Mouse (Mus musculus) limb, embryonic 15.5 days (tissue): ENCODE measurements around the gene Igfbp6. TPM values are rescaled to one million over a fixed set of nuclear protein-coding genes. Genes with fewer than 3 reads are reported as not detected.
A peak's percentile ranks its signal among the peaks of the same experiment; 100 is the strongest.

Experiments
- ATAC-seq: fragments of 200-750 bp; cut with Nextera tagmentation; 2 replicates; pipeline ENCODE4 v1.8.0; 2017; ENCODE audit warnings: low read depth, moderate TSS enrichment; ENCODE audit not compliant: insufficient number of reproducible peaks, low FRiP score, low TSS enrichment
- H3K27ac ChIP-seq: fragments of 300-500 bp; sonication (generic); 2 replicates; pipeline ENCODE4 v1.5.1; 2015; ENCODE audit warnings: moderate library complexity, mild to moderate bottlenecking, inconsistent platforms
- H3K27me3 ChIP-seq: fragments of 300-500 bp; sonication (generic); 2 replicates; pipeline ENCODE4 v1.6.1; 2015; ENCODE audit warnings: inconsistent platforms
- H3K36me3 ChIP-seq: fragments of 300-500 bp; sonication (generic); 2 replicates; pipeline ENCODE4 v1.6.1; 2015; ENCODE audit warnings: inconsistent platforms
- H3K4me1 ChIP-seq: fragments of 300-500 bp; sonication (generic); 2 replicates; pipeline ENCODE4 v1.6.1; 2015; ENCODE audit warnings: inconsistent platforms
- H3K4me2 ChIP-seq: fragments of 300-500 bp; sonication (generic); 2 replicates; pipeline ENCODE4 v1.6.1; 2015; ENCODE audit warnings: mild to moderate bottlenecking, inconsistent platforms
- H3K4me3 ChIP-seq: fragments of 300-500 bp; sonication (generic); 2 replicates; pipeline ENCODE4 v1.5.1; 2015; ENCODE audit warnings: mild to moderate bottlenecking, inconsistent platforms
- H3K9ac ChIP-seq: fragments of 300-500 bp; sonication (generic); 2 replicates; pipeline ENCODE4 v1.6.1; 2015; ENCODE audit warnings: inconsistent platforms
- H3K9me3 ChIP-seq: fragments of 300-500 bp; sonication (generic); 2 replicates; pipeline ENCODE4 v1.6.1; 2016; ENCODE audit warnings: inconsistent platforms
- WGBS: fragments of 180-500 bp; shearing (Covaris S2); methylation state at CpG from one replicate; pipeline ENCODE4 v1.1.7; 2015; 5-methylcytosine and 5-hydroxymethylcytosine counted together
- polyA plus RNA-seq: library from polyadenylated mRNA; unstranded; fragments of >200 nt; fragmentation: Nextera tagmentation; extraction: Ambion mirVana; gene quantifications from 2 replicates; pipeline ENCODE4 v1.2.1, GENCODE M21; 2015

The Igfbp6 gene
- 17.5 and 24.6 TPM in 2 replicates for polyA plus RNA-seq

DNA sequence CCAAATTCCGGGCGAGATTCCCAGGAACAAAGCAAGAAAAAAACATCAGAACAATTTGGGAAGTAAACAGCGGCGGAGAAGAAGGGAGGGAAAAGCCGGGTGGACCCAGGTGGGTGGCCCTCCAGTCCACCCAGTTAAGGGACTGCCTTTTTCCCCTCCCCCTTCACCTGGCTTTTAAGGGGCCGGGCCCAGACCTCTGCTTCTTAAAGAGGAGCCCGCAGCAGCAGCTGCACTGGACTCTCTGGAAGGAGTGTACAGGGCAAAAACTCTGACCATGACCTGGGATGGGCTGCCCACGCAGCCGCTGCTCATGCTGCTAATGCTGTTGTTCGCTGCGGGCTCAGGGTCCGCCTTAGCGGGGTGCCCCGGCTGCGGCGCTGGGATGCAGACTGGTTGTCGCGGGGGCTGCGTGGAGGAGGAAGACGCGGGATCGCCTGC lies at the start of gene Igfbp6:
Igfbp6 (plus strand) TSS at position 89 of the 438 bp plus-strand sequence.
- Histone ChIP-seq H3K27me3 (peaks cover 23% of the 10 kb centered on the region), H3K27ac (peak within 1 kb of the TSS; percentile 14; the same call in 1 of the 2 replicates), H3K4me1 (peaks cover 29% of the 10 kb centered on the region), H3K4me2 (peak within 1 kb of the TSS; percentile 43), H3K4me3 (peak within 1 kb of the TSS; percentile 30), H3K9ac (0 out of 2 replicates have a peak within 1 kb of the TSS, but pooled peaks have one; percentile 2), H3K9me3 (no peaks in the 10 kb centered on the region), H3K36me3 (no peaks in the 10 kb centered on the region)
- WGBS, result 7% methylated on average over 22 of the region's 22 CpGs
- ATAC-seq, result peak; percentile 22; the same call in 1 of the 2 replicates

- peaks cover 30% of the 10 kb centered on the region for H3K4me1 ChIP-seq
Observed at GRCm38 (mm10) chr15:102094988-102095387, 49.2 kb upstream of the Igfbp6 start.

DNA sequence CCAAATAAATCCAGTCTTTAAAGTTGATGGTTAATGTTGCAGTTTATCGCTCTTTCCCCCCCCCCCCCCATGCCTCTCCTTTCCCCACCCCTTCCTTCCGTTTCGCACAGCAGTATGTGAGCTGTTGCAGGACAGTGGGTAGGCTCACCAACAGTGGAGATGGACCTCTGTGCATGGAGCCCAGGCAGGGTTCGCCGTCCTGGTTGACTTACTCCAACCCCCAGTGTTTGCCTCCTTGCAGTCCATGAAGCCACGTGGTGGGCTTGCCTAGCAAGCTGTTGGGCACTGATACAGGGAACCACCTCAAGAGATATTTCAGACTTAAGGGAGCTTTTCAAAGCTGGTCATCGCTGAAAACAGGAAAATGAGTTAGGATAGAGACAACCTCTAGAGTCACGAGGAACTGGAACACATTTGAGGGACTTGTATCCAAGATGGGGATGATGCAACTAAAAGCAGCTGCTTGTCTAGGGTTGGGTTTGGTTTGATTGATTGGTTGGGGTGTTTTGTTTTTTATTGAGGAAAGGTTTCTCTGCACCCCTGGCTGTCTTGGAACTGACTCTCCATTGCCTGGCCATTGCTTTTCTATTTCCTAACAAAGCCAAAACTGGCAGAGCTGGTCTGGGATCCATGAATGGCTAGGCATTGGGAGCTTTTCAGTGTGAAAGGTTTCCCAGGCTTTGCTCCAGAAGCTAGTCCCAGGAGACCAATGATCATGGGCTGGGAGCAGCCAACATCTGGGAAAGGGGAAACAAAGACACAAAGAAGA lies 46.8 kb upstream of the Igfbp6 start:
- peaks cover 51% of the 10 kb centered on the region for H3K36me3 ChIP-seq
- H3K27ac ChIP-seq, result peak overlapping the region; percentile 99
- peaks cover 48% of the 10 kb centered on the region for H3K4me1 ChIP-seq
- H3K9me3 ChIP-seq, result no peaks in the 10 kb centered on the region
- H3K4me2 ChIP-seq, result no peak overlapping the region
- no peak for ATAC-seq
- H3K27me3 ChIP-seq, result no peaks in the 10 kb centered on the region
- no peak overlapping the region for H3K4me3 ChIP-seq
- H3K9ac ChIP-seq, result no peak overlapping the region
- 74% methylated on average over 8 of the region's 8 CpGs for WGBS

More at GRCm38 (mm10) chr15:102094988-102095387, 49.2 kb upstream of the Igfbp6 start:
- Histone ChIP-seq H3K4me2 (no peak overlapping the region), H3K27me3 (no peaks in the 10 kb centered on the region), H3K4me3 (no peak overlapping the region), H3K9ac (no peak overlapping the region), H3K9me3 (no peaks in the 10 kb centered on the region), H3K36me3 (peaks cover 74% of the 10 kb centered on the region), H3K27ac (no peak overlapping the region)
- ATAC-seq, result no peak
- WGBS, result 85% methylated on average over 16 of the region's 16 CpGs

- H3K4me3 ChIP-seq, result peak overlapping the region; percentile 57
- H3K9me3 ChIP-seq, result no peaks in the 10 kb centered on the region
- peak overlapping the region; percentile 99 for H3K27ac ChIP-seq
- 22% methylated on average over 5 of the region's 5 CpGs for WGBS
- no peaks in the 10 kb centered on the region for H3K27me3 ChIP-seq
- no peak for ATAC-seq
- 0 out of 2 replicates have a peak overlapping the region, but pooled peaks have one; percentile 23 for H3K9ac ChIP-seq
- peaks cover 43% of the 10 kb centered on the region for H3K36me3 ChIP-seq
- H3K4me2 ChIP-seq, result peak overlapping the region; percentile 67
- peaks cover 56% of the 10 kb centered on the region for H3K4me1 ChIP-seq
Observed at GRCm38 (mm10) chr15:102097991-102098555, 46.1 kb upstream of the Igfbp6 start.

GRCm38 (mm10) chr15:102099260-102099659 lies 44.9 kb upstream of the Igfbp6 start:
- Histone ChIP-seq H3K4me3 (peak overlapping the region; percentile 57), H3K36me3 (peaks cover 31% of the 10 kb centered on the region), H3K4me1 (peaks cover 68% of the 10 kb centered on the region), H3K4me2 (peak overlapping the region; percentile 67), H3K27ac (peak overlapping the region; percentile 99), H3K9ac (peak overlapping the region; percentile 65), H3K9me3 (no peaks in the 10 kb centered on the region), H3K27me3 (no peaks in the 10 kb centered on the region)
- WGBS, result 20% methylated on average over 5 of the region's 5 CpGs
- no peak for ATAC-seq

GRCm38 (mm10) chr15:102099771-102100160 lies 44.4 kb upstream of the Igfbp6 start:
- peak overlapping the region; percentile 65 for H3K9ac ChIP-seq
- H3K4me3 ChIP-seq, result peak overlapping the region; percentile 57
- H3K9me3 ChIP-seq, result no peaks in the 10 kb centered on the region
- H3K4me2 ChIP-seq, result peak overlapping the region; percentile 67
- 14% methylated on average over 8 of the region's 8 CpGs for WGBS
- no peaks in the 10 kb centered on the region for H3K27me3 ChIP-seq
- peak overlapping the region; percentile 99 for H3K27ac ChIP-seq
- peaks cover 71% of the 10 kb centered on the region for H3K4me1 ChIP-seq
- H3K36me3 ChIP-seq, result peaks cover 30% of the 10 kb centered on the region
- ATAC-seq, result no peak

DNA sequence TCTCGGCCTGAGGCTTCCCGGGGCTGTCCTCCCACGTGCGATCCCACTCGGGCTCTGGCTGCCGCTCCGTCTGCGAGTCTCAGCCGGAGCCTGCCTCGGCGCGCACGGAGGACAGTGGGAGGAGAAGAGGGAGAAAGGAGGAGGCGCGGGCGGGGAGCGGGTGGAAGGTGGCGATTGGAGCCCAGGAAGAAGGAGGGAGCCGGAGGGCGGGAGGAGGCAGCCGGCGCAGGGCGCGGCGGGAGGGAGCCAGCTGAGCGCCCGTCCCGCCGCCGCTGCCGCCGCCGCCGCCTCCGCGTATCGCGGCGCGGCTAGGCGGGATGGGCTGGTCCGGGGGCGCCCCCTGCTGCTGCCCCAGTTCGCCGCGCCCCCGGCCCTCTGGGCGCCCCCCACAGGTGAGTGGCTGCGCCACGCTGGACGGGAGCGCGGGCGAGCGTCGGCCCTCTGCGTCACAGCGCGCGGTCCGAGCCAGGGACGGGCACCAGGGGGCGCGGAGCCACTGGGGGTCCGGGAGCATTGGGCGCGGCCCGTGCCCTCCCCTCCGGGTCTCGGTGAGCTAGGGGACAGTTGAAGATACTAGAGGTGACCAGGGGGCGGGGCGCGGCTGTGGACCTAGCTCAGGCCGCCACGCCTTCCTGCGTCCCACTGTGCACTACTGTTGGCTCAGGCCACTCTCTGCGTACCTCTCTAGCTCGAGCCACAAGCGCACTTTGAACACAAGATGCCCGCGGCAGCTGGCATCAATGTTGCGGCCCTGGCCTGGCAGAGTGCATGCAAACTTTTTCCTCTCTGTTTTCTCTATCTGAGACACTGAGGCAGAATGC lies 43.8 kb upstream of the Igfbp6 start, which contains the start of gene Tns2:
Tns2 (plus strand) TSS at position 253 of the 821 bp plus-strand sequence.
- peak within 1 kb of the TSS; percentile 57 for H3K4me3 ChIP-seq
- peak within 1 kb of the TSS; percentile 67 for H3K4me2 ChIP-seq
- ATAC-seq, result peak; percentile 70
- under 1% methylated on average over 74 of the region's 82 CpGs for WGBS
- no peaks in the 10 kb centered on the region for H3K27me3 ChIP-seq
- peaks cover 75% of the 10 kb centered on the region for H3K4me1 ChIP-seq
- H3K36me3 ChIP-seq, result peaks cover 24% of the 10 kb centered on the region
- peak within 1 kb of the TSS; percentile 99 for H3K27ac ChIP-seq
- H3K9ac ChIP-seq, result peak within 1 kb of the TSS; percentile 65
- no peaks in the 10 kb centered on the region for H3K9me3 ChIP-seq

DNA sequence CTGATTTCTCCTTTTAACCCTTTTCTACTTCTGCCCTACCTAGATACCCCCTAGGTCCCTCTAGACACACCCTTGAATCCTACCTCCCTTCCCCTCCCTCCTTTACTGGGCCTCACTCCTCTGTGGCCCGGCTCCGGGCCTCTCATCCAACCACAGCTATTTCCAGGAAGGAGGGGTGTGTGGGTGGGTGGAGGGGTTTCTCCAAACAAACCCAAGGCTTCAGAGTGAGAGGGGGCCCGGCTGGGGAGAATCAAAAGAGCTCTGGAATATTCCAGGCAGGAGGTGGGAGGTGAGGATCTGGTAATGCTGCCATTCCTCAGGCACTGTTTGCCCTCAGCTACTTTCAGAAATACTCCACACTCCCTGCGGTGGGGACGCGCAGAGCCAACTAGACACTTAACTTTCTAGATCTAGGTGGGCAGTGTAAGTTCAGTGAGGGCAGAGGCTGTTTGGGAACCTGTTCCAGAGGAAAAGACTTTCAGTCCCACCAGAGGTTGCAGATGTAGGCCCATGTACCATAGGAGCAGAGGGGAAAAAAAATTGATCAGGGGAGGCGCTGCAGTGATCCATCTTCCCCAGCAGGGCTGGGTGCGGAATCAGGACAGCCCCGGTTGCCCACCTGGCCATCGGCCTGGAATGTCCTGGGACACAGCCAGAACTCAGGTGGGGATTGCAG lies 43.0 kb upstream of the Igfbp6 start:
- H3K4me1 ChIP-seq, result peaks cover 83% of the 10 kb centered on the region
- no peaks in the 10 kb centered on the region for H3K27me3 ChIP-seq
- 11% methylated on average over 10 of the region's 10 CpGs for WGBS
- 0 out of 2 replicates have a peak overlapping the region, but pooled peaks have one; percentile 65 for H3K9ac ChIP-seq
- peak; percentile 75 for ATAC-seq
- H3K4me2 ChIP-seq, result peak overlapping the region; percentile 67
- H3K36me3 ChIP-seq, result peaks cover 21% of the 10 kb centered on the region
- no peaks in the 10 kb centered on the region for H3K9me3 ChIP-seq
- peak overlapping the region; percentile 57 for H3K4me3 ChIP-seq
- H3K27ac ChIP-seq, result peak overlapping the region; percentile 99

DNA sequence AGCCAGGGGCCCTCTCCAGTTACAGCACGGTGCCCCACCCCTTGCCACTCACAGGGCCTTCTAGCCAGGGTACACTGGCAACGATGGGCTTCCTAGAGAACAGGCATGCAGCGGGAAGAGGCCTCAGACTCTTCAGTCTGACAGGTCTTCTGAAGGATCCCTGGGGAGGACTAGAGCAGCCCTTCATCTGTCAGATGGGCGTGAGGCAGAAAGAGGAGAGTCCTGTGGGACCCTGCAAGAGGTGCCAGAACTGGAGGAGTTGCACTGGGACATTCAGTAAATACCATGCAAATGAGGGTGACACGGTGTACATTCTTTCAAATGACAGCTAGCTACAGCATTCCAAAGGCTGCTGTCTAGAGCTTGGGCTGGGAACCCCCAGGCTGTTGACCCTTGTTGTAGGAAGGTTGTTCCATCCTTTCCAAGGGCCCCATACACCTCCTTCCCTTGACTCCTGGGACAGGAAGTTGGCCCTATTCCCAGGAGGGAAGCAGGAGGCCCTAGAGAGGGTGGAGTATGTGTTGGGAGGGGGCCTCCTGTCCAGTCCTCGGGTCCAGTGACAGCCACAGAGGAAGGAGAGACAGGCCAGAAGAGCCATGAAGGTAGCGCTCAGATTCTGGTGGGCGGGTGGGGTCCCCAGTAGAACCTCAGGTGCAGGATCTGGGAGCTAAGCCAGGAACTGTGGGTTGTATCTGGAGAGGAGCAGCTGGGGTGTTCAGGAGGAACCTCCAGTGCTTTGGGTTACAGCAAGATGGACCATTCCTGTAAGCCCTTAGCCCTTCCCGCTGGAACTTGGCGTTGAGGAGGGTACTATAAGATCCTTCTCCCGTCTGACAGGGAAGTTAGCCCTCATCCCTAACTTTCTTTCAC lies 42.3 kb upstream of the Igfbp6 start:
- Histone ChIP-seq H3K9me3 (no peaks in the 10 kb centered on the region), H3K4me2 (peak overlapping the region; percentile 67), H3K9ac (peak overlapping the region; percentile 49; the same call in 1 of the 2 replicates), H3K27ac (peak overlapping the region; percentile 99), H3K27me3 (no peaks in the 10 kb centered on the region), H3K4me1 (peaks cover 91% of the 10 kb centered on the region), H3K4me3 (peak overlapping the region; percentile 57), H3K36me3 (peaks cover 22% of the 10 kb centered on the region)
- no peak for ATAC-seq
- WGBS, result 21% methylated on average over 11 of the region's 11 CpGs

DNA sequence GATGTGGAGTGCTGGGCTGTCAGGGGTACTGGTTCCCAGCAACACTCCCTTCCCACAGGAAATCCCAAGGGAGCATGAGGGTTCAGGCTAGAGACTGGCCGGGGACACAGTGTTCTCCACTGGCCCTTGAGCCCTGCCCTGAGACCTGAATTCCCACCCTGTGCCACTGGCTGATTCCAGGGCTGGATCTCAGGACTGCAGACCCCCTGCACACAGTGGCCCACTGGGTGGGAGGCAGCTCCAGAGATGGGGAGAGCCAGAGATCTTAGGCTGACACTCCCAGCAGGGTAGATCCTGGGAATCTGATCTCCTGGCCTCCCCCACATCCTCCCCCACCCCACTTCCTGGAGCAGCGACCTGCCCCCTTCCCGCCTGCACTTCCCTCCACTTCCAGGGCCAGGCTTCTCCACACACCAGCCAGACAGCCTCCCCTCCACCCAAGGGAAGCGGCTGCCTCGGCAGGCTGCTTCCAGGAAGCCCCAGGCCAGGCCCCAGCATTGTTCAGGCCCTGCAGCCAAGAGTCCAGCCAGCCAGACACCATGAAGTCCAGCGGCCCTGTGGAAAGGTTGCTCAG lies 41.5 kb upstream of the Igfbp6 start:
- H3K36me3 ChIP-seq, result peaks cover 24% of the 10 kb centered on the region
- peak overlapping the region; percentile 57 for H3K4me3 ChIP-seq
- H3K9ac ChIP-seq, result peak overlapping the region; percentile 49
- no peaks in the 10 kb centered on the region for H3K9me3 ChIP-seq
- no peak for ATAC-seq
- peaks cover 92% of the 10 kb centered on the region for H3K4me1 ChIP-seq
- no peaks in the 10 kb centered on the region for H3K27me3 ChIP-seq
- peak overlapping the region; percentile 67 for H3K4me2 ChIP-seq
- WGBS, result 10% methylated on average over 6 of the region's 6 CpGs
- H3K27ac ChIP-seq, result peak overlapping the region; percentile 99
